Mouse (Mus musculus) stomach, embryonic 15.5 days (tissue): ENCODE data around the gene Nt5m. TPM values are rescaled to one million over a fixed set of nuclear protein-coding genes. Genes with fewer than 3 reads are reported as not detected.

Experiments
- ATAC-seq: fragments of 200-750 bp; cut with Nextera tagmentation; 2 replicates; pipeline ENCODE4 v1.8.0; 2017; ENCODE audit warnings: low read depth, moderate number of reproducible peaks, moderate TSS enrichment; ENCODE audit not compliant: insufficient read depth, low FRiP score
- H3K27ac ChIP-seq: fragments of 300-500 bp; sonication (generic); 2 replicates; pipeline ENCODE4 v1.5.1; 2015; ENCODE audit warnings: mild to moderate bottlenecking, inconsistent platforms
- H3K27me3 ChIP-seq: fragments of 300-500 bp; sonication (generic); replicated peaks from 2 replicates; pipeline ENCODE4 v1.6.1; 2015; ENCODE audit warnings: inconsistent platforms
- H3K36me3 ChIP-seq: fragments of 300-500 bp; sonication (generic); 2 replicates; pipeline ENCODE4 v1.6.1; 2015; ENCODE audit warnings: inconsistent platforms
- H3K4me1 ChIP-seq: fragments of 300-500 bp; sonication (generic); 2 replicates; pipeline ENCODE4 v1.6.1; 2015; ENCODE audit warnings: inconsistent platforms
- H3K4me2 ChIP-seq: fragments of 300-500 bp; sonication (generic); 2 replicates; pipeline ENCODE4 v1.6.1; 2015; ENCODE audit warnings: mild to moderate bottlenecking, inconsistent platforms
- H3K4me3 ChIP-seq: fragments of 300-500 bp; sonication (generic); replicated peaks from 2 replicates; pipeline ENCODE4 v1.5.1; 2015; ENCODE audit warnings: inconsistent platforms
- H3K9ac ChIP-seq: fragments of 300-500 bp; sonication (generic); 2 replicates; pipeline ENCODE4 v1.6.1; 2015; ENCODE audit warnings: inconsistent platforms
- H3K9me3 ChIP-seq: fragments of 300-500 bp; sonication (generic); 2 replicates; pipeline ENCODE4 v1.6.1; 2016; ENCODE audit warnings: inconsistent platforms
- WGBS: fragments of 180-500 bp; shearing (Covaris S2); methylation state at CpG from one replicate; pipeline ENCODE4 v1.1.7; 2015; 5-methylcytosine and 5-hydroxymethylcytosine counted together
- polyA plus RNA-seq: library from polyadenylated mRNA; unstranded; fragments of >200 nt; fragmentation: Nextera tagmentation; extraction: Ambion mirVana; gene quantifications from 2 replicates; pipeline ENCODE4 v1.2.1, GENCODE M21; 2015

Nt5m gene
- polyA plus RNA-seq, 1 experiment from 2014 or later: 31.7 TPM

- 11% methylated on average over 2 of the region's 2 CpGs for WGBS
- Histone ChIP-seq H3K27me3 (no peaks in the 10 kb centered on the region), H3K9me3 (no peaks in the 10 kb centered on the region), H3K27ac (no peak overlapping the region), H3K9ac (no peak overlapping the region), H3K4me1 (peaks cover 6% of the 10 kb centered on the region; the same call in 1 of the 2 replicates), H3K4me3 (0 out of 2 replicates have a peak overlapping the region, but pooled peaks have one; percentile 7), H3K4me2 (peak overlapping the region; percentile 22; the same call in 1 of the 2 replicates), H3K36me3 (no peaks in the 10 kb centered on the region)
- ATAC-seq: no peak
Observed at GRCm38 (mm10) chr11:59847131-59847530, 7.9 kb downstream of the Nt5m start.

- Histone ChIP-seq H3K27me3 (no peaks in the 10 kb centered on the region), H3K4me1 (peaks cover 6% of the 10 kb centered on the region; the same call in 1 of the 2 replicates), H3K4me2 (peak overlapping the region; percentile 74), H3K9me3 (no peaks in the 10 kb centered on the region), H3K9ac (peak overlapping the region; percentile 82), H3K27ac (peak overlapping the region; percentile 89), H3K4me3 (peak overlapping the region; percentile 74), H3K36me3 (no peaks in the 10 kb centered on the region)
- ATAC-seq: peak; percentile 86
- WGBS: under 1% methylated on average over 58 of the region's 69 CpGs
Observed at GRCm38 (mm10) chr11:59847891-59848884, 8.9 kb downstream of the Nt5m start.

DNA sequence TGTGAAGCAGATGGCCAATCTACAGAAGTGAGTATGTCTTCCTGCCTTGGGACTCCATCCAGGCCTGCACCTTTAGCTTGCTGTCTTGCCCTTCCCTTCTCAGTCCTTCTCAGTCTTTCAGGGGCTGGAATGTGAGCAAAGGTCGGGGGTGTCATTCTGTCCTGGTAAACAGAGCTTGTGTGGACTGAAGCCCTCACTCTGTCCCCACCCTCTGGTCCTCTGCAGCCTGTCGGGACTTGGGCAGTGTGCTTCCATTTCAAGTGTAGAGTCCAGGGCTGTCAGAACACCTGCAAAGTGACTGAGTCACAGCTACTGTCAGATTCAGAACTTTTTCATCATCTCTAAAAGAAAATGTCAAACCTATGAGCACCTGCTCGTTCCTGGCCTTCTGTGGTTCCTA lies 13.6 kb downstream of the Nt5m start:
- Histone ChIP-seq H3K27me3 (no peaks in the 10 kb centered on the region), H3K4me3 (no peak overlapping the region), H3K9me3 (no peaks in the 10 kb centered on the region), H3K9ac (no peak overlapping the region), H3K4me2 (no peak overlapping the region), H3K27ac (no peak overlapping the region), H3K4me1 (peaks cover 3% of the 10 kb centered on the region; the same call in 1 of the 2 replicates), H3K36me3 (no peaks in the 10 kb centered on the region)
- ATAC-seq: no peak
- 51% methylated on average over 3 of the region's 3 CpGs for WGBS

GRCm38 (mm10) chr11:59860467-59860866 lies 21.2 kb downstream of the Nt5m start:
- ATAC-seq: no peak
- Histone ChIP-seq H3K27ac (no peak overlapping the region), H3K9ac (no peak overlapping the region), H3K9me3 (no peaks in the 10 kb centered on the region), H3K27me3 (no peaks in the 10 kb centered on the region), H3K4me3 (no peak overlapping the region), H3K4me1 (no peaks in the 10 kb centered on the region), H3K4me2 (no peak overlapping the region), H3K36me3 (no peaks in the 10 kb centered on the region)
- WGBS: 87% methylated on average over 11 of the region's 11 CpGs

- Histone ChIP-seq H3K9ac (no peak overlapping the region), H3K4me3 (no peak overlapping the region), H3K27me3 (no peaks in the 10 kb centered on the region), H3K27ac (no peak overlapping the region), H3K9me3 (no peaks in the 10 kb centered on the region), H3K4me1 (no peaks in the 10 kb centered on the region), H3K36me3 (no peaks in the 10 kb centered on the region), H3K4me2 (no peak overlapping the region)
- no peak for ATAC-seq
- WGBS: 75% methylated on average over 6 of the region's 6 CpGs
Observed at GRCm38 (mm10) chr11:59864316-59864715, 25.1 kb downstream of the Nt5m start.

- no peak for ATAC-seq
- Histone ChIP-seq H3K4me3 (no peak overlapping the region), H3K27me3 (no peaks in the 10 kb centered on the region), H3K36me3 (peaks cover 18% of the 10 kb centered on the region; the same call in 1 of the 2 replicates), H3K9ac (no peak overlapping the region), H3K9me3 (no peaks in the 10 kb centered on the region), H3K4me1 (no peaks in the 10 kb centered on the region), H3K27ac (no peak overlapping the region), H3K4me2 (no peak overlapping the region)
- WGBS: 88% methylated on average over 8 of the region's 8 CpGs
Observed at GRCm38 (mm10) chr11:59872124-59872523, 32.9 kb downstream of the Nt5m start.

DNA sequence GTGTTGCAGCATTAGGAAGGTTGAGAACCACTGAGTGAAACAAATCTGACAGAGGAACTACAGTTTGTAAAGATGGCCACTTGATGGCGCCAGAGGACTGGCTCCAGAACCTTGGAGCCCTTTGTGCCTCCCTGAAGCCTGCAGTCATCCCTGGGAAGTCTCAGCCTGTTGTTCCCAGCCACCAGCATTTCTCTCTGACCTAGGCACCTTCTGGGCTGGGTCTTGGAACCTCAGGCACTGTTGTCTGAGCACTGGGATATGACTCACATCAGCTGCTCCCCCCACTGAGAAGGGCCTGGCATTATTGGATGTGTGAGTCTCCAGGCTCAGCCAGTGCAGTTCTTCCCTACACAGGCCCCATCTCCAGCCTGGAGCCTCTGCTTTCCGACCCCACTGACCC lies 40.8 kb downstream of the Nt5m start:
- Histone ChIP-seq H3K9ac (no peak overlapping the region), H3K36me3 (0 out of 2 replicates have a peak, but pooled peaks cover 7% of the 10 kb centered on the region), H3K27me3 (no peaks in the 10 kb centered on the region), H3K4me1 (0 out of 2 replicates have a peak, but pooled peaks cover 2% of the 10 kb centered on the region), H3K4me3 (no peak overlapping the region), H3K27ac (no peak overlapping the region), H3K4me2 (no peak overlapping the region), H3K9me3 (no peaks in the 10 kb centered on the region)
- WGBS: 26% methylated on average over 2 of the region's 2 CpGs
- ATAC-seq: peak; percentile 59; the same call in 1 of the 2 replicates

GRCm38 (mm10) chr11:59885217-59885986 lies 46.2 kb downstream of the Nt5m start:
- WGBS: 47% methylated on average over 17 of the region's 17 CpGs
- Histone ChIP-seq H3K9me3 (no peaks in the 10 kb centered on the region), H3K4me1 (peaks cover 7% of the 10 kb centered on the region; the same call in 1 of the 2 replicates), H3K4me2 (no peak overlapping the region), H3K27ac (0 out of 2 replicates have a peak overlapping the region, but pooled peaks have one; percentile 33), H3K4me3 (no peak overlapping the region), H3K36me3 (no peaks in the 10 kb centered on the region), H3K9ac (no peak overlapping the region), H3K27me3 (no peaks in the 10 kb centered on the region)
- ATAC-seq: peak; percentile 61; the same call in 1 of the 2 replicates

GRCm38 (mm10) chr11:59886952-59887351 lies 47.7 kb downstream of the Nt5m start:
- no peak overlapping the region for H3K4me2 ChIP-seq
- WGBS: 79% methylated on average over 1 of the region's 1 CpGs
- peaks cover 7% of the 10 kb centered on the region; the same call in 1 of the 2 replicates for H3K4me1 ChIP-seq
- no peak overlapping the region for H3K4me3 ChIP-seq
- H3K9ac ChIP-seq: no peak overlapping the region
- no peaks in the 10 kb centered on the region for H3K36me3 ChIP-seq
- H3K27me3 ChIP-seq: no peaks in the 10 kb centered on the region
- H3K9me3 ChIP-seq: no peaks in the 10 kb centered on the region
- no peak overlapping the region for H3K27ac ChIP-seq
- no peak for ATAC-seq

DNA sequence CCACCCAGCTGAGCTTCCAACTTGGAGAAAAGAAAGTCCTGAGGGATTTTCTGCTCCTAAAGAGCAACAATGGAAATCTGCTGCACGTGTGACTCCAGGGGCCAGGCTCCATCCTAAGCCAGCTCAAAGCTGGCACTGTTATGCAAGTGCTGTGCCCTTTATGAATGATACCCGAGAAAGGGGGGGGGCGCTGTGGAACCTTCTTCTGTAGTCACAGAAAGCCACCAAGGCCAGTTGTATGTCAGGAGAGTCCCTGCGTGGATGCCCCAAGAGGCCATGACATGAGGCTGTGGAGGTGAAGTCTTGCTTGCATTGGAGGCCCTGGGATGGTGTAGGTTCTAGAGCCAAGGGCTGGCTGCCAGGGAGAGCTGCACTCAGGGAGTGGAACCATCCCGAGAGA lies 48.9 kb downstream of the Nt5m start:
- H3K9me3 ChIP-seq: no peaks in the 10 kb centered on the region
- H3K9ac ChIP-seq: no peak overlapping the region
- no peaks in the 10 kb centered on the region for H3K27me3 ChIP-seq
- no peak overlapping the region for H3K4me2 ChIP-seq
- 74% methylated on average over 5 of the region's 5 CpGs for WGBS
- no peak overlapping the region for H3K4me3 ChIP-seq
- ATAC-seq: no peak
- H3K36me3 ChIP-seq: no peaks in the 10 kb centered on the region
- H3K27ac ChIP-seq: no peak overlapping the region
- H3K4me1 ChIP-seq: peaks cover 8% of the 10 kb centered on the region; the same call in 1 of the 2 replicates

GRCm38 (mm10) chr11:59891854-59892253 lies 52.6 kb downstream of the Nt5m start:
- H3K4me3 ChIP-seq: no peak overlapping the region
- no peak overlapping the region for H3K4me2 ChIP-seq
- no peak for ATAC-seq
- H3K9ac ChIP-seq: no peak overlapping the region
- H3K36me3 ChIP-seq: no peaks in the 10 kb centered on the region
- H3K27me3 ChIP-seq: no peaks in the 10 kb centered on the region
- no peak overlapping the region for H3K27ac ChIP-seq
- no peaks in the 10 kb centered on the region for H3K9me3 ChIP-seq
- 0 out of 2 replicates have a peak, but pooled peaks cover 2% of the 10 kb centered on the region for H3K4me1 ChIP-seq
- WGBS: 80% methylated on average over 6 of the region's 6 CpGs
